Mouse (Mus musculus) T-helper 17 cell (primary cell): ENCODE measurements around the gene Bap1.

Experiments
- in situ Hi-C, 2 experiments: fragments of 300-600 bp; cut with MboI, MseI; formaldehyde crosslinking; loops; 1 replicate in 1 of 2; 2 replicates in 1 of 2; pipeline ENCODE4 v1.15.1; 2025; ENCODE audit warnings: high pct_unique_total_duplicates in 2 of 2

The Bap1 gene

DNA sequence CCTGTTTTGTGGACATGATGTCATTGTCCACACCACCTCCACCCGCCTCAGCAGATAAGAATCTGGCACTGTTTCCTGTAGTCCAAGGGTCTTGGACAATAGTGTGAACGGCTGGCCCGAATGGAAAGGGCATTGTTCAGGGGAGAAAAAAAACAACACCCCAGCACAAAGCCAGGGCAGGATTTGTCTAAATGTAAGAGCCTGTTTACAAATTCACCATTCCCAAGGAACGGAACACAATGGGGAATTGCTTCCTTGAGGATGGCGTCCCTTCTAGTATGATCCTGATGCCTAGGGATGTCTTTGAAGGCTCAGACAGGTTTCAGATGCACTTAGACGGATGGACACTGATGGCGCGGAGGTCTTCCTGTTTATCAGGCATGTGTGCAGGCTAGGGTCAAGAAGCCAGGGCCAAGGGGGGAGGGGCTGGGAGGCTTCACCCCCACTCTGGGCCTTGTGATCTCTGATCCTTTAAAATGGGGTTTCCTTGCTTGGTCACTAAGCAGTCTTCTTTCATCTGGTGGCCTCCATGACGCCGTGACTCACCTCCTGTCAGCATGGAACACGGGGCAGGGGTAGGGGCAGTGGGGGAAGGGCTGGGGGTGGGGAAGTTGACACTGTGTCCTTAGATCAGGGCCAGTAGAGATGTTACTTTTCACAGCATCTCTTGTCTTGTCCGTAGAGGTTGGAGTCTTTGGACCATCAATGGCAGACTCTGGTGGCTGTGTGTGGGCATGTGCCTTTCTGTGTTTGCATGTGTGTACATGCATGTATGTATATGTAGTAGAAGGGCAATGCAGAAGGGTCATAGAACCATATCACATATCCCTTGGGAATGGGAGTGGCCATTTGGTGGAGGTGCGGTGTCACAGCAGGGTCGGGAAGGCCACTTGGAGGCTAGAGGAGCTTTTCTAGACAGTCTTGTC is 17.9 kb upstream of the Bap1 start:
- in situ Hi-C loops, result no loop called here

DNA sequence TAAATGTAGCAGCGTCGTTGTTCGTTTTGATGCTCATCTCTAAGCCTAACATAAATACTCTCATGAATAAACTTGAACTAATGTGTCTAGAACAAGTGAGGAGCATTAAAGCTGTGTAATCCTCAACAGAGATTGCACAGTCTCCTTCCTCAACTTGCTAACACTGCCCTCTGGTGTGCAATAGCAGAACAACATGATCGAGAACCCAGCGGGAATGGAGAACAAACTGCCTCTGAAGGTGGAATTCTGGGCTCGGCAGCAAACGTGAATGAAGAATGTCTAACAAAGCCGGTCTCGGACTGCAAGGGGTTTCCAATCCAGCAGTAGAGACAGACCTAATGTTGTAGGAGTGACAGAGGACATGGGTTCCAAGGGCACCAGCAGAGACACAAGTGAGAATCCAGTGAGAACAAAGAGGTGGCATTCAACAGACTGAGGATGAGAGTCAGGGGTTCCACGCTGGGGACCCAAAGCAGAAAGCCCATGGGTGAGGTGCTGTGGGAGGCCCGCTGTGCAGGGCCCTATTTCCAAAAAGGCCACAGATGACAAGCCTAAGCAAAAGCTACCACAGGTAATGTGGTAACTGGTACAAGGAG is 17.2 kb upstream of the Bap1 start:
- in situ Hi-C loops, result no loop called here

DNA sequence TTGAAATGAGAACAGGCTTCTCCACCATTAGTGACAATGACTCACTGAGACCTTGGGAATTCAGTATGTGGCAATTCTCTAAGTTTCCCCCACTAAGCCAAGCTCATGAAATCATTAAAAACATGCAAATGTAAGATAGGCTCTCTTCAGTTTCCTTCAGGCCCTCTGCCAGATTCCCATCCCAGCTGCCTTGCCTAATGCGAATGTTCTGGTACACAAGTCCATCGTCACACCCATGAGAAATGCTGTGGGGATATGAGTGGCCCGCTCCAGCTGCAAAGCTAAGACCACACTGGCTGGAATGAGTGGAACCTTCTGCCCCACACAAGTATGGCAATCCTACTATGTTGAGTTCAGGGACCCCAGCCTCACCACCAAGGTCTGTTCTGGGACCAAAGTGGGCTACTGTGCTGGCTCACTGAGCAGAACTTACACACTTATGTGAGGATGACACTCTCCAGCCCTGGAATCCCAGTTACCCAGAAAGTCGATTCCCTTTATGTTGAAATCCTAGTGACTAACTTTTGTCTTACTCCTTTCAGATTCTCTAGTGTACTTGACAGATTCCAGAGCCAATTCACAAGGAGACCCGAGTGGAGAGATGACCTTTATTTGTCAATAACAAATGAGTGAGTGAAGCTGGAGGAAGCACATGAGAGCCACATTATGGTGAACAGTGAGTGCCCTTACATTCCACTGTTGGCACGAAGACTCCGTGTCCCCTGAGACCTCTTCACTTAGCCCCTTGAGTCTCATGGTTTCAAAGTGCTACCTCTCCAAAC is 14.0 kb upstream of the Bap1 start:
- in situ Hi-C loops, result no loop called here

DNA sequence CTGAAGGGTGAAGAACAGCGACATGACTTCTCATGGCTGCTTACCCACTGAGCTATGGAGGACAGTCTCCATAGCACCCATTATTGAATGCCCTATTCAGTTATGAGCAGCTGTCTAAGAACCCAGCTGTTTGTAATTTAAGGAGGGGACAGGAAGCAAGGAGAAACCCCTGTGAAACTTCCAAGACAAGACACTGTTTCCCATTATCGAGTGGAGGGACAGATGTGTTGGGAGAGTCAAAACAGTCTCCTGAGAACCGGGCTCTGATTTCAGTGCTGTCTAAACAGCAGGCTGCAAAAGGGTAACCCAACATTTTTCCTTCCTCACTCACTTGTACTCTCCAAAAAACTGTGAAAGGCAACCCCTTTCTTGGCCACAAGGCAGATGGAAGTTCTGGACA is 10.7 kb upstream of the Bap1 start:
- in situ Hi-C loops, result no loop called here

DNA sequence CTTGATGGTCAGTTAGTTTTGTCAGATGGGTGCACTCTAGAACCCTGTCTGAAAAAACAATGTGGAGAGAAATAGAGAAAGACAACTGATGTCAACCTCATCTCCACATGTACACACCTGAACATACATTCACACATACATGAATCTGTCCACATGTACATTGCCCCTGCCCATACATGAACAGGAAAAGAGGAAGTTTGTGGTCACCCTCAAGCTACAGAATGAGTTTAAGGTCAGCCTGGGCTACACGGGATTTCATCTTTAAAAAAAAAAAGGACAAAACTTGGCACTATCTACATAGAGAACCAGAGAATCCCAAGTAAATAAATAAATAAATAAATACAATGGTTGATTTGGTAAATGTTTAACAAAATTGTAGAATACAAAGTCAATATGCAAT is 6.5 kb upstream of the Bap1 start:
- in situ Hi-C loops, result no loop called here

DNA sequence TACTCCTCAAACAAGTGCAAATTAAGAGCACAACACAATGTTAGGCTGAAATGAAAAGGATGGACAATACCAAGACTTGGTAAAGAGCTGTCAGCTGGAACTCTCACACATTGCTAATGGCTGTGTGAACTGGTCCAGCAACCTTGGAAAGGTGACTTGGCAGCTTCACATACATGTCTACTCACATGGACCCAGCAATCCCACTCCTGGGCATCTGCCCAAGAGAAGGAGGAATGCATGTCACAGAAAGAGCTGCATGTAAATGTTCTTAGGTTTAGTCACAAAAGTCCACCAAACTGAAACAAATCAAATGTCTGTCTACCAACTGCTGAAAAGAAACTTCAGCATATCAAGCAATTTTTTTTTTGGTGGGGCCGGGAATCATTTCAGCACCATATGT is 5.3 kb upstream of the Bap1 start:
- in situ Hi-C loops, result no loop called here

DNA sequence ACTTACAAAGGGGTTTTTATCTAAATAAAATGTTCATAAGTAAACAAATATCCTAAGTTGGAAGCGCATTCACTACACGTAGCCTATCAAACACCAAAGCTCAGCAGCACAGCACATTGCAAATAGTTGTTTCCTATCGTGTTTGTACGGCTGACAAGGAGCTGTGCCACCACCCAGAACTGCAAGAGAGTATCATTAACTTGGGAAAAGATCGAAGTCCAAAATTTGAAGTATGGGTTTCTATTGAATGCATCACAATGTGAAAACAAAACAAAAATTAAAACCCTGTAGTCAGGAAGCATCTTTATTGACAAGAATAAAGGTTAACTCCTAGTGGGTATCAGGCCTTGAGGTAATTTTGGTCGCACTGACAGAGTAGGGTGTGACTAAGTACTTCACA is 2.9 kb upstream of the Bap1 start:
- in situ Hi-C loops, result no loop called here

DNA sequence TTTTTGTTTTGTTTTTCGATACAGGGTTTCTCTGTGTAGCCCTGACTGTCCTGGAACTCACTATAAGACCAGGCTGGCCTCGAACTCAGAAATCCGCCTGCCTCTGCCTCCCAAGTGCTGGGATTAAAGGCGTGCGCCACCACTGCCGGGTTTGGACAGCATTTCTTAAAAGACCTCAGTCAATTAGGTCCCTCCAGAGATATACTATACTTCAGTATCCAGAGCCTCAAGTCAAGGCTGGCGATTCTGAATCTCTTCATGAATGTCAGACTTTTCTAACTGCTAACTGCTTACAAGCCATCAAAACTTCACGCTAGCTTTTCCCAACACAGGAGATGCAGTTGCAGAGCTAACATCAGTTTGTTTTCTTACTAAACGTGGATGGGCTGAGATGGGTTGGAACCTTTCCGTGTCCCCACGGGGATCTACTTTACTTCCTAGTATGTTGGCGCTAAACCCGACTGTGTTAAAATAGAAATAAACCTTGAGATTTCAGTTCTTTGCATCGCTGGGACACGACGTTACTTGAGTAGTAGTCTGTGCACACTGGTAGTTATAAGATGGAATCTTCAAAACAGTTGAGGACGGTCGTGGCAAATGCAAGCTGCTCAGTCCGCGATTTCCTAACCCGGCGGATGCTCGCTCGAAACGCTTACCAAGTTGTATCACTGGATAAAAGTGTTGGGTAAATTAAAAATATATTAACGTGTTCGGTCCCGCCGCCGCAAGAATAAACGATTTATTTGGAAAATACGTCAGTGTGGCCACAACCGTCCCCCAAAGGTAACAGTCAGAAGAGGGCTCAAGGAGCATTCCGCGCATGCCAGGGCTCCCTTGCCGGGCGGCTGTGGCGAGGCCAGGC is 797 bp upstream of the Bap1 start:
- in situ Hi-C loops, result no loop called here

DNA sequence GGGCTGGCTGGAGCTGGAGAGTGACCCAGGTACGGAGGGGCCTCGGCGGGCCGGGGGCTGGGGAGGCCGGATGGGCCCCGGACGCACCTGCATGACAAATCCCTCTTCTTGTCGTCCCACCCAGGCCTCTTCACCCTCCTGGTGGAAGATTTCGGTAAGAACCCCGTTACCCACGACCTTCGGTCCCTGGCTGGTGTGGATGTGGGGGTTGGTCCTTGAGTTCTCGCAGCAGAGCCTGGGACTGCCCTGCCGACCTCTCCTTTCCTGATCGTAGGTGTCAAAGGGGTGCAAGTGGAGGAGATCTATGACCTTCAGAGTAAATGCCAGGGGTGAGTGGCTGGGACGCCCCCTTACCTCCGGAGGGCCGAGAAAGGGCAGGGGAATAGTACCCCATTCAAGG is 376 bp downstream of the Bap1 start:
- in situ Hi-C loops, result no loop called here

DNA sequence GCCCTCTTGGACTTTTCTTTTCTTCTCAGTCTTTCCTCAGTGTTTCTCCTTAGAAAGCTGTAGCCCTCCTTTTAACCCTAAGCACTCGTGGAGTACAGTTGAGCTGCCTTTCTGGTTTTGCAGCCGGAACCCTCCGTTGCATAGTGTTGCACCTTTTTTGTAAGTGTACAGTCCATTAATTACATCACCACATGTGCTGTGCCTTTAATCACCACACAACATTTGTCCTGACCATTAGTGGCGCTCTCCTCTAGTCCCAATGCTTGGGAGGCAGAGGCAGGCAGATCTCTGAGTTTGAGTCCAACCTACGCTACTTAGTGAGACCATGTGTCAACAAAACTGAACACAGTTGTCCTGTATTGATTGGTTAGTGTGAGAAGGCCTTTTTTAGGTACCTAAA is 841 bp downstream of the Bap1 start:
- in situ Hi-C loops, result no loop called here

DNA sequence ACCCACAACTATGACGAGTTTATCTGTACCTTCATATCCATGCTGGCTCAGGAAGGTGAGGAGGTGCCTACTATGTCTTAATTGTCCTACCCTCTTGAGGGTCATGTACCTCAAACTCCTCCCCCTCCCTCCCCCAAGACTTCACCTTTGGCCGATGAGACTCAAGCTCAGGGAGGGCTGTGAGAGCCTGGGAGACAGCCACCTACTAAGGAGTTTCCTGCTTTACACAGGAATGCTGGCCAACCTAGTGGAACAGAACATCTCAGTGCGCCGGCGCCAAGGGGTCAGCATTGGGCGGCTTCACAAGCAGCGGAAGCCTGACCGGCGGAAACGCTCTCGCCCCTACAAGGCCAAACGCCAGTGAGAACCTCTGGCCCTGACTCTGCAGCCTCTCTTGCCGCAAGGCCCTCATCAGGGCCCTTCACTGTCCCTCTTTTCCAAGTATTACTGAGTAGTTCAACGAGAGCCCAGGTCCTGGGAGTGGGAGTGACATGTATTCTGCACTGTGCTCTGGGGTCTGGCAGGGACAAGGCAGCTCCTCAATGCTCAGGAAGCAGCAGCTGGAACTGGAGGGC is 7.3 kb downstream of the Bap1 start:
- in situ Hi-C loops, result no loop called here

DNA sequence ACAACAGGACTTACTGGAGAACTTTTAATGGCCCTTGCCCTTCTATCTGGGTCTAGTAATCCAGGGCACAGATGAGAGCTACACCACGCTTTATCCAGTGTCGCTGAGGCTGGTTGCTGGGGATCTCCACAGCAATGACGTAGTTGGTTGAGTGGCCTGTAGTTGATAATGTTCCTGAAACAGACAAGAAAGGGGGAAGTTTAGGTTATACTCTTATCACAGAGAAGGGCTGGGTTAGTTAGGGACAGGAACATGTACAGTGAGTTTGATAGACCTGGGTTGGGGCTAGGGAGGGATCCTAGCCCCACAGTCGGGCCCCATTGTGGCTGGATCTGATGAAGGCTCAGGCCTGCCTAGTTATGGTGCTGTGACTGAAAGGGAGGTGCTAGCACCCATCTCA is 9.1 kb downstream of the Bap1 start:
- in situ Hi-C loops, result no loop called here

DNA sequence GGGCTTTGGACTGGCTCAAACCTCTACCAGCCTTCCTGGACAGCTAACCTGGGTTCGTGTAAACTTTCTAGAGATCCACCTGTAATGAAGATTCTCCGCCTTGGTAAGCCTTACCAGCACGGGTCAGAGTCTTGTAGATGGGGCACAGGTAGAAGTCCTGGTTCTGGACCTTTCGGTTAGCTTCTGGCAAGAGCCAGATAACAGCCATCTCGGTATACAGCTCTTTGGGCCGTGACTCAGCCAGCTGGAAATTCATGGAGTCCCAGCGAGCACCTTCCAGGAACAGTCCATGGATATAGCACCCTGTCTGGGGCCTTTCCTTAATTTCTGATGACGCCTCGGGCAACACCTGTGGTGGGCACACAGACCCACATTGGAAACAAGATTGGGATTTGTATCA is 9.7 kb downstream of the Bap1 start:
- in situ Hi-C loops, result no loop called here

DNA sequence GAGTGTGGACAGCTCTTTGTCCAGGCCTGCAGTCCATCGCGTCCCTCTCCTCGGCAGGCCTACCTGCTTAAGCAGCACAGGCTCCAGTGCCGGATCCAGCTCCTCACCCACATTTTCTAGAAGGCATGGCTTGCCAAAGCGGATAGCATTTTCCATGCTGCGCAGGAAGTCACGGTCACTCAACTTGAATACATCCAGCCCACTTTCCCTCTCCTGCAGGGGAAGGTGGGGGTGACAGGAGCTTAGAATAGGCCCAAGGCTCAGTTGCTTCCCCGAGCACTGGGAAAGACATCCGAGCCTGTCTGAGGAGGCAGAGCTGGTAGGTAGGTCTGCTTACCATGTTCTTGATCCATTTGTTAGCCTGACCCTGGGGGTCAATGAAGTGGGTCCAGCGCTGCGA is 16.4 kb downstream of the Bap1 start:
- in situ Hi-C loops, result no loop called here

DNA sequence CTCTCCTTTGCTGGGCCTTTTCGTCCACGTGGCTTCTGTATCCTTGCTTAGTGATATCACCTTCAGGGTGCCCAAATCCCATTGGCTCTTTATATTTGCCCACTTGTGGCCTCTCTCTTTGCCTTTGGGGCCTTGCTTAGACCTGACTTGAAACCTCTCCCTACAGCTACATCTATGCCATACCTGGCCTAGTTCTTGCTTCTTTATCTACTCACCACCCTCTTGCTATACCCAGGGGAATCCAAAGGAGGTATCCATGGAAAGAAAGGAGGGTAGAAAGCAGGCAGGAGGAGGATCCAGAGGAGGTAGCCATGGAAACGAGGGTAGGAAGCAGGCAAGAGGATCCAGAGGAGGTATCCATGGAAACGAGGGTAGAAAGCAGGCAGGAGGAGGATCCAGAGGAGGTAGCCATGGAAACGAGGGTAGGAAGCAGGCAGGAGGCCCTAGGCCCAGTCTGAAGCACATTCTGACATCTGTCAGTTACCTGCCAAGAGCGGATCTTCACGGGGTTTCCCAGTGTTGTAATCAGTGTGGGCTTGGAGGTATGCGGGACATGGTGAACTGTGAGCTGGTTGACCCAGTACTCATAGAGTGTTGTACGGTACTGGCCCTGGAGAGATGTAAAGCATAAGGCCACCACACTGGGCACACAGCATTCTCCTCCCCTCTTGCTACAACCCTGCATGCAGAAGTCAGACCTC is 17.2 kb downstream of the Bap1 start:
- in situ Hi-C loops, result no loop called here

DNA sequence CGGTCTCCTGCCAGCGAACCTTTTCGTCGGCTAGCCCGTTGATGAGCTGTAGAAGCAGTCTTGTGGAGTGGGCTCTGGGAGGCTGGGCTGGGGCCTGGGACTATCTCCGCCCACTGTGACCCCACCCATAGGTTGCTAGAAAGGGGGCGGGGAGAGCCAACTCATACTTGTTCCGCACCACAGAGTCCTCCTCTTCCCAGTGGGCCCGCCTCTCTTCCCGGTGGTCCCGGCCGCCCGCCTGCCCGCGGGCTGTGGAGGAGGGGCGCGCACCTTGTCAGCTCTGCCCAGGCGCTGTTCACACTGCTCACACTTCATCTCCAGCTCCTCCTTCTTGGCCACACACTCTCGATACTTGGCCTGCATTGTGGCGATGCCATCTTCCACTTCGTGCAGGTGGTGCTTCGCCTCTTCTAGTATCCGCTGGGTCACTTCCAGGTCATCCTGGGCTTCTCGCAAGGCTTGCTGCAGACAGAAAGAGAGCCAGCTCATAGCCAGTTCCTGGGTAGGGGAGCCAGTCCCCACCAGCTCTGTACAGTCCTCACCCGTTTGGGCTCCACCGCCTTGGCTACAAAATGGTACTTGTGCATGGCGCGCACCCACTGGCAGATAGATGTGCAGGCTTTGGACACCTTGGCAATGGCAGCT is 18.3 kb downstream of the Bap1 start:
- in situ Hi-C loops, result loop anchor here (5.0 kb wide), 1 partner anchor 203 kb away; no protein-coding TSS in a partner anchor

DNA sequence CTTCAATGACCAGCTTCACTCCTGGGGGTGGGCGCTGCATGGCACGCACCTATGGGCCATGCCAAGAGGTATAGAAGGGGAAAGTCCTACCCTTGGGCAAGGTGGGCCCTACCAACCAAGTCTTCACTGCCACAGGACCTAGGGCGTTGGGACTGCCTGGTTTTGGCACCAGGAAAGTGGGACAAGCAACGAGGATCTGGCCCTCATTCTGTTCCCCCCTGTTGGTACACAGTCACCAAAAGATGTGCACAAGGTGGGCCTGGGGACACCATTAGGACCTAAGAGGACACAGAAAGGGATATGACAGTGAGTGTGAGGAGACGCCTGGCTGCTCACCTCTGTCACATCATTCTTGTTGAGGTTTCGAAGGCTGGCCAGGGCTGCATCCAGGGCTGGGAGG is 19.9 kb downstream of the Bap1 start:
- in situ Hi-C loops, result loop anchor here (5.0 kb wide), 1 partner anchor 201 kb away; no protein-coding TSS in a partner anchor

DNA sequence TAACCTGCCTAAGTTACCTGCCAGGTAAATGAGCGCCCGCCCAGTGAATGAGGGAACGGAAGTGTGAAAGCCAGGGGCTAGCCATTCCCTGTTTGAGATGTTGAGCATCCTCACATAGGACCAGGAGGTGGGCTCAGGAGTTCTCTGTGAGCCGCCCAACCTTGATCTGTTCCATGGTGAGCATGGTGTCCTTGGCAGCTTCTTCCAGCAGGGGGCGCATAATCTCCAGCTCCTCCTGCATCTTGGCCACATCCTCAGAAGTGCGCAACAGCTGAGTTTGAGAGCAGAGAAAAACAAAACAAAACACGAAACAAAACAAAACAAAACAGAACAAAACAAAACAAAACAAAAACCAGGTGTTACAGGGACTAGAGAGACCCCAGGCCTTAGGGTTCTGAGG is 20.9 kb downstream of the Bap1 start:
- in situ Hi-C loops, result loop anchor here (5.0 kb wide), 1 partner anchor 200 kb away; no protein-coding TSS in a partner anchor

DNA sequence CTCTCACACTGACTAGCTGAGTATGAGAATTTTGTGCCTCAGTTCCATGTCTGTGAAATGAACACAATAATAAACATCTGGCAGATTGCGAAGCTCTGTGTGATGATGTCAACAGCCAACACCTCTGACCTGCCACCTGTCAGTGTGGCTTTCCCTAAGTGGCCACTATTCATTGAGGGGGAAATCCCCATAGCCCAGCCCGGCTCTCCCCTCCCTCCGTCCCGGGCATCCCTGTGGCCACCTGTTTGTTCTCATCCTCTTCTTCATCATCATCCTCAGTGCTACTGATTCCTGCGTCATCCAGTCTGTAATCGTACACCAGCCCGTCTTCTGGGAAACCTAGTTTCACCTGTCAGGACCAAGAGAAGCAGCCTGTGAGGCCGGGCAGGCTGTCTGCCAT is 34.5 kb downstream of the Bap1 start:
- in situ Hi-C loops, result no loop called here
